Mouse (Mus musculus) midbrain, embryonic 16.5 days (tissue): ENCODE data around the gene Acsl3. TPM values are rescaled to one million over a fixed set of nuclear protein-coding genes. Genes with fewer than 3 reads are reported as not detected.

Experiments used
- ATAC-seq: fragments of 200-750 bp; cut with Nextera tagmentation; 2 replicates; pipeline ENCODE4 v1.8.0; 2017; ENCODE audit warnings: moderate TSS enrichment
- H3K27ac ChIP-seq: fragments of 300-500 bp; sonication (generic); 2 replicates; pipeline ENCODE4 v1.5.1; 2014; ENCODE audit warnings: mild to moderate bottlenecking, low read length, mixed read lengths
- H3K27me3 ChIP-seq: fragments of 300-500 bp; sonication (generic); 2 replicates; pipeline ENCODE4 v1.6.1; 2014; ENCODE audit warnings: low read depth, low read length, mixed read lengths; ENCODE audit not compliant: control insufficient read depth, insufficient read depth
- H3K36me3 ChIP-seq: fragments of 300-500 bp; sonication (generic); 2 replicates; pipeline ENCODE4 v1.6.1; 2014; ENCODE audit warnings: mild to moderate bottlenecking, low read length, moderate library complexity, mixed read lengths; ENCODE audit not compliant: control insufficient read depth, insufficient read depth
- H3K4me1 ChIP-seq: fragments of 300-500 bp; sonication (generic); 2 replicates; pipeline ENCODE4 v1.6.1; 2014; ENCODE audit warnings: mild to moderate bottlenecking, low read length, mixed read lengths; ENCODE audit not compliant: control insufficient read depth, insufficient read depth
- H3K4me2 ChIP-seq: fragments of 300-500 bp; sonication (generic); 2 replicates; pipeline ENCODE4 v1.6.1; 2014; ENCODE audit warnings: mild to moderate bottlenecking, low read length, mixed read lengths
- H3K4me3 ChIP-seq: fragments of 300-500 bp; sonication (generic); 2 replicates; pipeline ENCODE4 v1.5.1; 2014; ENCODE audit warnings: low read depth, mild to moderate bottlenecking, low read length, moderate library complexity, mixed read lengths
- H3K9ac ChIP-seq: fragments of 300-500 bp; sonication (generic); 2 replicates; pipeline ENCODE4 v1.6.1; 2014; ENCODE audit warnings: low read depth, low read length, mixed read lengths
- H3K9me3 ChIP-seq: fragments of 300-500 bp; sonication (generic); replicated peaks from 2 replicates; pipeline ENCODE4 v1.6.1; 2014; ENCODE audit warnings: mild to moderate bottlenecking, low read length, mixed read lengths; ENCODE audit not compliant: control insufficient read depth, poor library complexity, severe bottlenecking
- WGBS: fragments of 180-500 bp; shearing (Covaris S2); extraction: QIAGEN DNeasy Blood & Tissue Kit; methylation state at CpG from one replicate; pipeline ENCODE4 v1.1.7; 2014; 5-methylcytosine and 5-hydroxymethylcytosine counted together
- polyA plus RNA-seq: library from polyadenylated mRNA; unstranded; fragments of >200 nt; fragmentation: Nextera tagmentation; extraction: Ambion mirVana; gene quantifications from 2 replicates; pipeline ENCODE4 v1.2.1, GENCODE M21; 2015

Acsl3 gene
- polyA plus RNA-seq: 111 and 120 TPM in 2 replicates

- ATAC-seq: peak; percentile 100
- Histone ChIP-seq H3K27me3 (no peaks in the 10 kb centered on the region), H3K36me3 (no peaks in the 10 kb centered on the region), H3K27ac (peak within 1 kb of the TSS; percentile 99), H3K4me3 (peak within 1 kb of the TSS; percentile 100), H3K4me1 (peaks cover 28% of the 10 kb centered on the region), H3K9me3 (no peaks in the 10 kb centered on the region), H3K4me2 (peak within 1 kb of the TSS; percentile 89), H3K9ac (peak within 1 kb of the TSS; percentile 99)
- under 1% methylated on average over 88 of the region's 104 CpGs for WGBS
Observed at GRCm38 (mm10) chr1:78657671-78658440, at the start of gene Acsl3, which contains the start of gene Utp14b. Gene Acsl3, plus strand, starts transcription at chr1:78657825. Gene Utp14b, plus strand, starts transcription at chr1:78658038.

- H3K9ac ChIP-seq: no peak overlapping the region
- no peak overlapping the region for H3K4me3 ChIP-seq
- 35% methylated on average over 12 of the region's 12 CpGs for WGBS
- no peak overlapping the region for H3K27ac ChIP-seq
- H3K4me2 ChIP-seq: no peak overlapping the region
- no peaks in the 10 kb centered on the region for H3K9me3 ChIP-seq
- no peak for ATAC-seq
- no peaks in the 10 kb centered on the region for H3K27me3 ChIP-seq
- no peaks in the 10 kb centered on the region for H3K4me1 ChIP-seq
- no peaks in the 10 kb centered on the region for H3K36me3 ChIP-seq
Observed at GRCm38 (mm10) chr1:78609134-78609907, 48.3 kb upstream of the Acsl3 start.

- 77% methylated on average over 4 of the region's 4 CpGs for WGBS
- no peak overlapping the region for H3K4me3 ChIP-seq
- H3K27ac ChIP-seq: no peak overlapping the region
- no peak for ATAC-seq
- H3K27me3 ChIP-seq: no peaks in the 10 kb centered on the region
- H3K4me1 ChIP-seq: no peaks in the 10 kb centered on the region
- H3K9me3 ChIP-seq: no peaks in the 10 kb centered on the region
- H3K9ac ChIP-seq: no peak overlapping the region
- H3K36me3 ChIP-seq: no peaks in the 10 kb centered on the region
- no peak overlapping the region for H3K4me2 ChIP-seq
Observed at GRCm38 (mm10) chr1:78611039-78611438, 46.6 kb upstream of the Acsl3 start.

- WGBS: 86% methylated on average over 1 of the region's 1 CpGs
- Histone ChIP-seq H3K9me3 (no peaks in the 10 kb centered on the region), H3K9ac (no peak overlapping the region), H3K27ac (no peak overlapping the region), H3K36me3 (no peaks in the 10 kb centered on the region), H3K4me2 (no peak overlapping the region), H3K4me3 (no peak overlapping the region), H3K4me1 (no peaks in the 10 kb centered on the region), H3K27me3 (no peaks in the 10 kb centered on the region)
- ATAC-seq: no peak
Observed at GRCm38 (mm10) chr1:78612959-78613358, 44.7 kb upstream of the Acsl3 start.

- Histone ChIP-seq H3K36me3 (no peaks in the 10 kb centered on the region), H3K4me3 (no peak overlapping the region), H3K4me2 (no peak overlapping the region), H3K9ac (no peak overlapping the region), H3K27me3 (no peaks in the 10 kb centered on the region), H3K4me1 (no peaks in the 10 kb centered on the region), H3K27ac (no peak overlapping the region), H3K9me3 (no peaks in the 10 kb centered on the region)
- WGBS: 91% methylated on average over 2 of the region's 2 CpGs
- ATAC-seq: no peak
Observed at GRCm38 (mm10) chr1:78624352-78624751, 33.3 kb upstream of the Acsl3 start.

GRCm38 (mm10) chr1:78634486-78634885 is 23.1 kb upstream of the Acsl3 start:
- 62% methylated on average over 3 of the region's 3 CpGs for WGBS
- Histone ChIP-seq H3K4me3 (no peak overlapping the region), H3K36me3 (no peaks in the 10 kb centered on the region), H3K27ac (no peak overlapping the region), H3K9ac (no peak overlapping the region), H3K4me1 (no peaks in the 10 kb centered on the region), H3K4me2 (no peak overlapping the region), H3K9me3 (no peaks in the 10 kb centered on the region), H3K27me3 (no peaks in the 10 kb centered on the region)
- ATAC-seq: no peak

GRCm38 (mm10) chr1:78640871-78641270 is 16.8 kb upstream of the Acsl3 start:
- no peak overlapping the region for H3K4me3 ChIP-seq
- no peaks in the 10 kb centered on the region for H3K9me3 ChIP-seq
- no peaks in the 10 kb centered on the region for H3K27me3 ChIP-seq
- H3K9ac ChIP-seq: no peak overlapping the region
- no peaks in the 10 kb centered on the region for H3K36me3 ChIP-seq
- H3K4me1 ChIP-seq: no peaks in the 10 kb centered on the region
- H3K27ac ChIP-seq: no peak overlapping the region
- ATAC-seq: no peak
- H3K4me2 ChIP-seq: no peak overlapping the region

- Histone ChIP-seq H3K27me3 (no peaks in the 10 kb centered on the region), H3K36me3 (no peaks in the 10 kb centered on the region), H3K27ac (no peak overlapping the region), H3K4me1 (no peaks in the 10 kb centered on the region), H3K4me2 (no peak overlapping the region), H3K9me3 (no peaks in the 10 kb centered on the region), H3K9ac (no peak overlapping the region), H3K4me3 (no peak overlapping the region)
- ATAC-seq: no peak
- 95% methylated on average over 3 of the region's 3 CpGs for WGBS
Observed at GRCm38 (mm10) chr1:78641791-78642190, 15.8 kb upstream of the Acsl3 start.

- no peak for ATAC-seq
- Histone ChIP-seq H3K27ac (no peak overlapping the region), H3K27me3 (no peaks in the 10 kb centered on the region), H3K4me1 (no peaks in the 10 kb centered on the region), H3K4me3 (no peak overlapping the region), H3K9ac (no peak overlapping the region), H3K36me3 (no peaks in the 10 kb centered on the region), H3K4me2 (no peak overlapping the region), H3K9me3 (no peaks in the 10 kb centered on the region)
- WGBS: 82% methylated on average over 2 of the region's 2 CpGs
Observed at GRCm38 (mm10) chr1:78642197-78642596, 15.4 kb upstream of the Acsl3 start.
